Mouse (Mus musculus) stomach, postnatal 0 days (tissue): Measurements from ENCODE around the gene Krtap4-13. TPM values are rescaled to one million over a fixed set of nuclear protein-coding genes. Genes with fewer than 3 reads are reported as not detected.
"Not testable (repeated sequence)": the region's sequence is repeated elsewhere in the genome, so short reads cannot be mapped to it uniquely, and the experiment has no call there.

Experiments
- ATAC-seq: fragments of 200-750 bp; cut with Nextera tagmentation; 2 replicates; pipeline ENCODE4 v1.8.0; 2017; ENCODE audit not compliant: low FRiP score, low TSS enrichment
- DNase-seq: peaks from one replicate; pipeline ENCODE4 v3.0.0-alpha.2; 2016; ENCODE audit warnings: low spot score
- H3K27ac ChIP-seq: fragments of 300-500 bp; sonication (generic); replicated peaks from 2 replicates; pipeline ENCODE4 v1.5.1; 2014; ENCODE audit warnings: mild to moderate bottlenecking, control low read depth
- H3K27me3 ChIP-seq: fragments of 300-500 bp; sonication (generic); 2 replicates; pipeline ENCODE4 v1.6.1; 2014; ENCODE audit warnings: low read length; ENCODE audit not compliant: control insufficient read depth, insufficient read depth
- H3K36me3 ChIP-seq: fragments of 300-500 bp; sonication (generic); 2 replicates; pipeline ENCODE4 v1.6.1; 2014; ENCODE audit warnings: low read length, mixed read lengths; ENCODE audit not compliant: control insufficient read depth, insufficient read depth
- H3K4me1 ChIP-seq: fragments of 300-500 bp; sonication (generic); replicated peaks from 2 replicates; pipeline ENCODE4 v1.6.1; 2014; ENCODE audit warnings: antibody characterized with exemption; ENCODE audit not compliant: control insufficient read depth, insufficient read depth
- H3K4me2 ChIP-seq: fragments of 300-500 bp; sonication (generic); replicated peaks from 2 replicates; pipeline ENCODE4 v1.6.1; 2014; ENCODE audit warnings: low read depth, mild to moderate bottlenecking, control low read depth, moderate library complexity
- H3K4me3 ChIP-seq: fragments of 300-500 bp; sonication (generic); 2 replicates; pipeline ENCODE4 v1.5.1; 2014; ENCODE audit warnings: low read depth, low read length, control low read depth
- H3K9ac ChIP-seq: fragments of 300-500 bp; sonication (generic); 2 replicates; pipeline ENCODE4 v1.6.1; 2014; ENCODE audit warnings: mild to moderate bottlenecking, low read length, control low read depth, mixed read lengths
- H3K9me3 ChIP-seq: fragments of 300-500 bp; sonication (generic); 2 replicates; pipeline ENCODE4 v1.6.1; 2016; ENCODE audit warnings: low read length; ENCODE audit not compliant: control insufficient read depth
- CTCF ChIP-seq: IDR thresholded peaks from 2 replicates; pipeline ENCODE4 v1.5.1; 2016; ENCODE audit warnings: antibody characterized with exemption, low read depth, mild to moderate bottlenecking, moderate library complexity
- EP300 ChIP-seq: optimal IDR thresholded peaks from 2 replicates; pipeline ENCODE3; 2016; ENCODE audit warnings: antibody characterized with exemption
- WGBS: fragments of 180-500 bp; shearing (Covaris S2); extraction: QIAGEN DNeasy Blood & Tissue Kit; methylation state at CpG from one replicate; pipeline ENCODE4 v1.1.7; 2014; 5-methylcytosine and 5-hydroxymethylcytosine counted together
- polyA plus RNA-seq: library from polyadenylated mRNA; unstranded; fragments of >200 nt; fragmentation: Nextera tagmentation; extraction: Ambion mirVana; gene quantifications from 2 replicates; pipeline ENCODE4 v1.2.1, GENCODE M21; 2015

Krtap4-13 gene
- polyA plus RNA-seq, 1 experiment from 2014 or later = not detected

DNA sequence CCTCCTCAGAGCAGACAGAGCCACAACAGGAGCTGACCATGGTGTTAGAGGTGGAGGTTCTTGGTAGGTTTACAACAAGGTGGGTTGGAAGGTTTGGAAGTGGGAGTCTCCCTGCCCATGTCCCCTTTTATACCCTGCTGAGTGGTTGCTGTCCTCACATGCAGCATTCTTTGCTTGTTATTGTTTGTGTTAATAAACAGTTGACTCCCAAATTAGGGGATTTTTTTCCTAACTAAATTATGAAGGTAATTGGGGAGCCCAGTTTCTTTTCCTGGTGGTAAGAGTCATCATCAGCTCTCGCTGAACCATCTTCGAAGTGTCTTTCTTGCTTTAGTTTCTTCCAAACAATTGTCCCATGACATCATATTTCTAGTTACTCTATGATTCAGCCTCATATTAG, 29.1 kb downstream of the Krtap4-13 start, which contains the start of gene Krtap4-8:
Krtap4-8 (minus strand) TSS at position 101 of the 400 bp plus-strand sequence.
- H3K27ac ChIP-seq = no peak within 1 kb of the TSS
- H3K9ac ChIP-seq = no peak within 1 kb of the TSS
- no peaks in the 10 kb centered on the region for H3K9me3 ChIP-seq
- no peak within 1 kb of the TSS for H3K4me3 ChIP-seq
- H3K27me3 ChIP-seq = no peaks in the 10 kb centered on the region
- no peak for TF ChIP-seq CTCF
- TF ChIP-seq EP300 = no peak
- no peaks in the 10 kb centered on the region for H3K4me1 ChIP-seq
- no peak for ATAC-seq
- no peak for DNase-seq
- no peaks in the 10 kb centered on the region for H3K36me3 ChIP-seq
- 95% methylated on average over 2 of the region's 2 CpGs for WGBS
- no peak within 1 kb of the TSS for H3K4me2 ChIP-seq

DNA sequence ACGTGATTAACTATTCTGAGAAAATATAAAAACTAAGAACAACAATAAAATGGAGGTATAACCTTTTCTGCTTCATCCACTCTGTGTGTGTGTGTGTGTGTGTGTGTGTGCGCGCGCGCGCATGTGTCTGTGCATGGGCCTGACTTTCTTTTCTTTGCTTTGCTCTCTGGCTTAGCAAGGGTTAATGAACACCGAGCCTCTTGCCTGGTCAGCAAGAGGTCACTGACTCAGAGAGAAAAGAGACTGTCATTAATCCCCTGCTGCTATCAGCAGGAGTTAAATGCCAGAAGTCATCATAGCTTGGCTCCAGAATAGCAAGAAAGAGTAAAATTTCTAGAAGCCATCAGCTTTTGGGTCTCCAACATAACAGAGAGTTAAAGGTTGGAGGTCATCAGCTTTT, 31.3 kb downstream of the Krtap4-13 start:
- Histone ChIP-seq H3K27ac (no peak overlapping the region), H3K9ac (no peak overlapping the region), H3K4me1 (no peaks in the 10 kb centered on the region), H3K4me2 (no peak overlapping the region), H3K4me3 (no peak overlapping the region), H3K27me3 (no peaks in the 10 kb centered on the region), H3K36me3 (no peaks in the 10 kb centered on the region), H3K9me3 (no peaks in the 10 kb centered on the region)
- TF ChIP-seq CTCF (no peak), EP300 (no peak)
- DNase-seq (no peak), ATAC-seq (no peak)
- WGBS = 58% methylated on average over 7 of the region's 7 CpGs

- H3K36me3 ChIP-seq, H3K4me3 ChIP-seq, H3K4me2 ChIP-seq, H3K27ac ChIP-seq, DNase-seq, H3K9ac ChIP-seq, H3K27me3 ChIP-seq, H3K9me3 ChIP-seq, ATAC-seq, H3K4me1 ChIP-seq: not testable (repeated sequence)
These were observed 36.9 kb downstream of the Krtap4-13 start, which contains the start of gene Gm11595 for GRCm38 (mm10) chr11:99772813-99773212. Gene Gm11595, minus strand, starts transcription at chr11:99772913.

DNA sequence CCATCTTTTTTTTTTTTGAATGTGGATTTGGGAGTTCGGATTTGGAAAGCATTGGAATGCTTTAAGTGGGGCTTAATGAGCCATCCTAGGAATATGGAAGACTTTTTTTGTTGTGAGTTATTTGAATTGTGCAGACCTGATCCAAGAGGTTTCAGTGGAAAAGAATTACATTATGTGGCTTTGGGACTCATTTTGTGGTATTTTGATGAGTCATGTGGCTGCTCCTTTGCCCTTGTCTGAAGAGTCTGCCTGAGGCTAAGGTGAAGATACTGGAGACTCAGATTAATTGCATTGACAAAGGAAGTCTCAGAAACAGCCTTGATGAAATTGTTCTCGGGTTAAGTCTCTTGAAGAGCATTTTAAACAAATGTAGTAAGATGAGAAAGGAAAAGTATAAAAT, 41.3 kb downstream of the Krtap4-13 start:
- Histone ChIP-seq H3K4me3 (no peak overlapping the region), H3K9me3 (no peaks in the 10 kb centered on the region), H3K27me3 (no peaks in the 10 kb centered on the region), H3K4me2 (no peak overlapping the region), H3K9ac (no peak overlapping the region), H3K4me1 (no peaks in the 10 kb centered on the region), H3K36me3 (no peaks in the 10 kb centered on the region), H3K27ac (no peak overlapping the region)
- ATAC-seq = no peak
- TF ChIP-seq CTCF = no peak
- TF ChIP-seq EP300 = no peak
- DNase-seq = no peak
- WGBS = 62% methylated on average over 2 of the region's 2 CpGs

Other genes with a start within 250 kb of the Krtap4-13 start
- not detected in 2 replicates for gene Krtap3-1, start 243.3 kb downstream of the Krtap4-13 start, polyA plus RNA-seq
- gene Krtap1-5, start 228.9 kb downstream of the Krtap4-13 start, polyA plus RNA-seq = not detected in 2 replicates
- gene Krtap1-4, start 226.2 kb downstream of the Krtap4-13 start, polyA plus RNA-seq = not detected in 2 replicates
- gene Krtap1-3, start 218.6 kb downstream of the Krtap4-13 start, polyA plus RNA-seq = not detected in 2 replicates
- not detected in 2 replicates for gene Krtap9-3, start 211.8 kb downstream of the Krtap4-13 start, polyA plus RNA-seq
- gene Gm11938, start 206.6 kb downstream of the Krtap4-13 start, polyA plus RNA-seq = not detected in 2 replicates
- not detected in 2 replicates for gene Gm11937, start 199.7 kb downstream of the Krtap4-13 start, polyA plus RNA-seq
- gene Krtap2-4, start 195.0 kb downstream of the Krtap4-13 start, polyA plus RNA-seq = not detected in 2 replicates
- not detected in 2 replicates for gene Gm11562, start 189.5 kb downstream of the Krtap4-13 start, polyA plus RNA-seq
- not detected in 2 replicates for gene Krtap4-1, start 181.7 kb downstream of the Krtap4-13 start, polyA plus RNA-seq
- not detected in 2 replicates for gene Krtap4-2, start 174.8 kb downstream of the Krtap4-13 start, polyA plus RNA-seq
- gene Krtap4-7, start 165.8 kb downstream of the Krtap4-13 start, polyA plus RNA-seq = not detected in 2 replicates
- not detected in 2 replicates for gene Gm11555, start 159.7 kb downstream of the Krtap4-13 start, polyA plus RNA-seq
- not detected in 2 replicates for gene Gm11563, start 150.9 kb downstream of the Krtap4-13 start, polyA plus RNA-seq
- not detected in 2 replicates for gene Krtap4-6, start 143.9 kb downstream of the Krtap4-13 start, polyA plus RNA-seq
- not detected in 2 replicates for gene Gm14190, start 119.2 kb downstream of the Krtap4-13 start, polyA plus RNA-seq
- gene Gm14180, start 75.6 kb downstream of the Krtap4-13 start, polyA plus RNA-seq = not detected in 2 replicates
- not detected in 2 replicates for gene Gm11595, start 37.0 kb downstream of the Krtap4-13 start, polyA plus RNA-seq
- gene Krtap4-8, start 29.2 kb downstream of the Krtap4-13 start, polyA plus RNA-seq = not detected in 2 replicates
- gene Krtap4-9, start 24.7 kb downstream of the Krtap4-13 start, polyA plus RNA-seq = not detected in 2 replicates
- gene Gm11596, start 16.4 kb downstream of the Krtap4-13 start, polyA plus RNA-seq = not detected in 2 replicates
- not detected in 2 replicates for gene Gm11569, start 11.0 kb downstream of the Krtap4-13 start, polyA plus RNA-seq
- not detected in 2 replicates for gene Gm11554, start 5.4 kb downstream of the Krtap4-13 start, polyA plus RNA-seq
- not detected in 2 replicates for gene Gm11564, start 5.8 kb upstream of the Krtap4-13 start, polyA plus RNA-seq
- gene 2300003K06Rik, start 28.2 kb upstream of the Krtap4-13 start, polyA plus RNA-seq = not detected in 2 replicates
- gene Krtap4-16, start 41.7 kb upstream of the Krtap4-13 start, polyA plus RNA-seq = not detected in 2 replicates
- gene Gm11568, start 48.0 kb upstream of the Krtap4-13 start, polyA plus RNA-seq = not detected in 2 replicates
- not detected in 2 replicates for gene Gm11559, start 54.6 kb upstream of the Krtap4-13 start, polyA plus RNA-seq
- gene Krtap9-1, start 63.5 kb upstream of the Krtap4-13 start, polyA plus RNA-seq = not detected in 2 replicates
- not detected in 2 replicates for gene Gm11567, start 69.3 kb upstream of the Krtap4-13 start, polyA plus RNA-seq
- not detected in 2 replicates for gene Krtap31-1, start 98.0 kb upstream of the Krtap4-13 start, polyA plus RNA-seq
- gene Gm11565, start 104.9 kb upstream of the Krtap4-13 start, polyA plus RNA-seq = not detected in 2 replicates
- not detected in 2 replicates for gene Krtap31-2, start 126.4 kb upstream of the Krtap4-13 start, polyA plus RNA-seq
- gene Krtap9-5, start 138.6 kb upstream of the Krtap4-13 start, polyA plus RNA-seq = not detected in 2 replicates
- not detected in 2 replicates for gene Krtap29-1, start 169.2 kb upstream of the Krtap4-13 start, polyA plus RNA-seq
- gene Krtap16-1, start 176.7 kb upstream of the Krtap4-13 start, polyA plus RNA-seq = 0.10 TPM in 1 of 2 replicates, not detected in the other
- 0.25 and 0.27 TPM in 2 replicates for gene Krtap17-1, start 184.1 kb upstream of the Krtap4-13 start, polyA plus RNA-seq
- 0.05 and 0.17 TPM in 2 replicates for gene Krt33a, start 206.3 kb upstream of the Krtap4-13 start, polyA plus RNA-seq
- gene Krt33b, start 220.0 kb upstream of the Krtap4-13 start, polyA plus RNA-seq = 0.06 TPM in 1 of 2 replicates, not detected in the other
- 0.99 and 1.0 TPM in 2 replicates for gene Krt34, start 231.7 kb upstream of the Krtap4-13 start, polyA plus RNA-seq
- not detected in 2 replicates for gene Krt31, start 240.7 kb upstream of the Krtap4-13 start, polyA plus RNA-seq